In genomic region chr8:77442452-77442851, GRCm38 (mm10) we compare ENCODE assay signal across 25 mouse cellular contexts.
A peak's percentile ranks its signal among the peaks of the same experiment; 100 is the strongest.
DNase-seq lines count a peak whose midpoint lies in the region; ATAC-seq and TF ChIP-seq lines count a peak whose summit lies in the region.
"Had no signal": no experiment of that assay in that cellular context is flagged by ENCODE, and none has a peak within 500 bp of the region (broad histone marks: within the 10 kb centered on the region; RNA-seq: fewer than 3 reads in every experiment).

No protein-coding gene starts in this region.

- H3K4me2 ChIP-seq in liver, embryonic 11.5 days = no peak overlapping the region
- H3K4me2 ChIP-seq: heart, embryonic 13.5 days; liver, embryonic 13.5 days; lung, embryonic 14.5 days; midbrain, embryonic 15.5 days; neural tube, embryonic 12.5 days had no signal

- no peak for TF ChIP-seq POLR2A in liver, adult 2 months (IDR thresholded peaks at IDR 0.05; ENCODE audit: extremely low read depth, insufficient read depth, low read length)
- TF ChIP-seq POLR2A in MEL (IDR thresholded peaks at IDR 0.05; ENCODE audit: control insufficient read depth in 1 of 2, insufficient read depth in 1 of 2, low read depth in 1 of 2, low read length in 2 of 2, poor library complexity in 1 of 2) = no peak

- no peak overlapping the region for H3K27ac ChIP-seq in liver, adult 2 months (replicated peaks; ENCODE audit: insufficient read depth, low read depth, low read length)
- H3K27ac ChIP-seq in liver, embryonic 11.5 days (ENCODE audit: low read depth, low read length) = no peak overlapping the region
- H3K27ac ChIP-seq in MEL (ENCODE audit: control insufficient read depth, low read depth, low read length) = peak overlapping the region; percentile 16; the same call in 1 of the 2 replicates
- H3K27ac ChIP-seq in brown adipose tissue, adult 24 weeks (replicated peaks; ENCODE audit: low read depth, low read length) = peak overlapping the region; percentile 55
- H3K27ac ChIP-seq: embryonic facial prominence, embryonic 10.5 days; forebrain, embryonic 10.5 days; hindbrain, embryonic 10.5 days; liver, embryonic 13.5 days; midbrain, embryonic 15.5 days; neural tube, embryonic 12.5 days had no signal

- peak; percentile 41 for DNase-seq in liver, adult 2 months (ENCODE audit: extremely low read depth, low read depth, low spot score)
- no peak for DNase-seq in liver, embryonic 11.5 days (ENCODE audit: low spot score)
- DNase-seq in MEL (ENCODE audit: low read depth, low spot score) = peak; percentile 68
- DNase-seq in urinary bladder, adult 2 months (ENCODE audit: low spot score) = no peak
- no peak for DNase-seq in urinary bladder, postnatal 4 days (ENCODE audit: low spot score in 2 of 2)
- DNase-seq in layer of hippocampus, adult 9-10 months (ENCODE audit: low spot score) = no peak
- DNase-seq: adrenal gland, postnatal 10 days; cerebellum, adult 9-10 months; kidney, postnatal 4 days; liver, embryonic 13.5 days; lung, embryonic 14.5 days; retina, postnatal 1 day; right cerebral cortex, postnatal 25 days; spleen, adult 18-20 months had no signal

- no peak overlapping the region for H3K4me3 ChIP-seq in liver, adult 2 months (ENCODE audit: insufficient read depth, low read depth, low read length)
- no peak overlapping the region for H3K4me3 ChIP-seq in liver, embryonic 11.5 days (ENCODE audit: low read depth, low read length)
- no peak overlapping the region for H3K4me3 ChIP-seq in MEL (ENCODE audit: control insufficient read depth in 1 of 2, insufficient read depth in 1 of 2, low read depth in 2 of 2, low read length in 2 of 2)
- H3K4me3 ChIP-seq in brown adipose tissue, adult 24 weeks (ENCODE audit: insufficient read depth, low read depth, low read length) = no peak overlapping the region
- H3K4me3 ChIP-seq: embryonic facial prominence, embryonic 10.5 days; forebrain, embryonic 10.5 days; heart, embryonic 13.5 days; hindbrain, embryonic 10.5 days; liver, embryonic 13.5 days; midbrain, embryonic 15.5 days; neural tube, embryonic 12.5 days had no signal

- TF ChIP-seq CTCF in liver, adult 2 months (IDR thresholded peaks at IDR 0.05; ENCODE audit: low read depth, low read length) = no peak
- no peak for TF ChIP-seq CTCF in MEL (IDR thresholded peaks at IDR 0.05 in 2 of 3, conservative IDR thresholded peaks at IDR 0.05 in 1 of 3; ENCODE audit: control insufficient read depth in 1 of 3, insufficient read depth in 1 of 3, low read depth in 2 of 3, low read length in 3 of 3, poor library complexity in 1 of 3, severe bottlenecking in 1 of 3)

- no peak overlapping the region for H3K9ac ChIP-seq in liver, adult 2 months (ENCODE audit: low read depth, low read length)
- no peak overlapping the region for H3K9ac ChIP-seq in liver, embryonic 11.5 days (ENCODE audit: low read depth, low read length)
- no peak overlapping the region for H3K9ac ChIP-seq in MEL (ENCODE audit: control insufficient read depth, low read depth, low read length, poor library complexity, severe bottlenecking)
- H3K9ac ChIP-seq: heart, embryonic 13.5 days; liver, embryonic 13.5 days; lung, embryonic 14.5 days; midbrain, embryonic 15.5 days; neural tube, embryonic 12.5 days had no signal

- WGBS in liver, adult 2 months = 82% methylated on average over 7 of the region's 7 CpGs
- WGBS in liver, embryonic 11.5 days = 66% methylated on average over 7 of the region's 7 CpGs

- H3K79me2 ChIP-seq in liver, adult 2 months (ENCODE audit: control insufficient read depth, insufficient read depth, low read length) = no peaks in the 10 kb centered on the region; the same call in 1 of the 2 replicates
- 0 out of 2 replicates have a peak, but pooled peaks cover 2% of the 10 kb centered on the region for H3K79me2 ChIP-seq in MEL (ENCODE audit: control insufficient read depth, insufficient read depth, low read length, poor library complexity)

- H3K4me1 ChIP-seq in liver, adult 2 months (ENCODE audit: control insufficient read depth, insufficient read depth, low read length) = no peaks in the 10 kb centered on the region
- peaks cover 14% of the 10 kb centered on the region for H3K4me1 ChIP-seq in liver, embryonic 11.5 days (replicated peaks; ENCODE audit: control insufficient read depth, insufficient read depth, low read length)
- H3K4me1 ChIP-seq in MEL (ENCODE audit: control insufficient read depth in 1 of 2, insufficient read depth in 2 of 2, low read length in 2 of 2) = peaks cover 2 to 3% of the 10 kb centered on the region in 2 experiments; a peak in 3 of 4 replicates
- H3K4me1 ChIP-seq in brown adipose tissue, adult 24 weeks (ENCODE audit: control insufficient read depth, insufficient read depth, insufficient read length, low read length) = peaks cover 6% of the 10 kb centered on the region
- H3K4me1 ChIP-seq: midbrain, embryonic 15.5 days had no signal

- no peak for ATAC-seq in liver, embryonic 11.5 days (replicated peaks; ENCODE audit: low FRiP score)
- peak; percentile 81 for ATAC-seq in megakaryocyte, adult 5-6 weeks (ENCODE audit: poor library complexity, severe bottlenecking)
- ATAC-seq: forebrain, embryonic 16.5 days; hindbrain, embryonic 16.5 days; intestine, postnatal 0 days; midbrain, embryonic 15.5 days had no signal

- peak; percentile 39 to 50; a peak in 3 of 4 replicates for TF ChIP-seq EP300 in MEL (IDR thresholded peaks at IDR 0.05; ENCODE audit: low read depth in 1 of 2, low read length in 2 of 2)

- H3K9me3 ChIP-seq in liver, embryonic 11.5 days (ENCODE audit: control insufficient read depth, low read length) = no peaks in the 10 kb centered on the region
- no peaks in the 10 kb centered on the region for H3K9me3 ChIP-seq in MEL (replicated peaks; ENCODE audit: insufficient read depth, low read length)
- H3K9me3 ChIP-seq: hindbrain, embryonic 10.5 days; liver, embryonic 13.5 days; midbrain, embryonic 15.5 days had no signal

- H3K36me3 ChIP-seq in liver, adult 2 months (ENCODE audit: control insufficient read depth, insufficient read depth, low read length) = no peaks in the 10 kb centered on the region
- peaks cover under 1% of the 10 kb centered on the region; the same call in 1 of the 2 replicates for H3K36me3 ChIP-seq in liver, embryonic 11.5 days (ENCODE audit: control insufficient read depth, insufficient read depth, low read length)
- peaks cover 0 to 7% of the 10 kb centered on the region in 2 experiments; a peak in 2 of 4 replicates for H3K36me3 ChIP-seq in MEL (ENCODE audit: control insufficient read depth in 1 of 2, insufficient read depth in 2 of 2, low read length in 2 of 2)
- H3K36me3 ChIP-seq: forebrain, embryonic 10.5 days; midbrain, embryonic 15.5 days; neural tube, embryonic 12.5 days had no signal

- no peak for TF ChIP-seq RAD21 in MEL (IDR thresholded peaks at IDR 0.05; ENCODE audit: low read depth, low read length)

- H3K27me3 ChIP-seq in liver, adult 2 months (ENCODE audit: control insufficient read depth, insufficient read depth, low read length) = no peaks in the 10 kb centered on the region
- H3K27me3 ChIP-seq in liver, embryonic 11.5 days (replicated peaks; ENCODE audit: control insufficient read depth, insufficient read depth, low read length) = no peaks in the 10 kb centered on the region
- no peaks in the 10 kb centered on the region for H3K27me3 ChIP-seq in MEL (ENCODE audit: control insufficient read depth in 1 of 2, insufficient read depth in 2 of 2, low read length in 2 of 2)
- H3K27me3 ChIP-seq: heart, embryonic 13.5 days; liver, embryonic 13.5 days; midbrain, embryonic 15.5 days; neural tube, embryonic 12.5 days had no signal

TF ChIP-seq in MEL, 35 proteins besides CTCF, POLR2A, EP300 and RAD21:
- TF ChIP-seq MYC (IDR thresholded peaks at IDR 0.05; ENCODE audit: low read depth, low read length) (0 out of 2 replicates have a peak, but pooled peaks have one; percentile 38), GABPA (IDR thresholded peaks at IDR 0.05; ENCODE audit: low read depth, low read length) (no peak)
TF ChIP-seq in MEL: peak in this region for 1.

Comparison
In these comparisons a context has a peak if more than half of its experiments do, and no peak if none do; other contexts are left out.
1. DNase-seq: peak in liver, adult 2 months (single experiment) and MEL (single experiment); none in liver, embryonic 11.5 days (single experiment), urinary bladder, adult 2 months (single experiment), urinary bladder, postnatal 4 days (0 of 2) and layer of hippocampus, adult 9-10 months (single experiment).
2. H3K27ac ChIP-seq: peak in MEL (single experiment) and brown adipose tissue, adult 24 weeks (single experiment); none in liver, adult 2 months (single experiment) and liver, embryonic 11.5 days (single experiment).